Comparison of ENCODE assay signal across 9 mouse cellular contexts in genomic region chr11:62427105-62427504, GRCm38 (mm10). TPM values are rescaled to one million over a fixed set of nuclear protein-coding genes. Genes with fewer than 3 reads are reported as not detected.
DNase-seq lines count a peak whose midpoint lies in the region; ATAC-seq and TF ChIP-seq lines count a peak whose summit lies in the region.
"Had no signal": no experiment of that assay in that cellular context is flagged by ENCODE, and none has a peak within 500 bp of the region (broad histone marks: within the 10 kb centered on the region; RNA-seq: fewer than 3 reads in every experiment).

No protein-coding gene starts in this region.

- ATAC-seq in limb, embryonic 11.5 days (ENCODE audit: insufficient number of reproducible peaks, low FRiP score, low TSS enrichment, low read depth): no peak
- ATAC-seq in stomach, postnatal 0 days (ENCODE audit: low FRiP score, low TSS enrichment): no peak

- H3K4me1 ChIP-seq in limb, embryonic 11.5 days (ENCODE audit: control insufficient read depth, insufficient read depth, low read length): no peaks in the 10 kb centered on the region
- H3K4me1 ChIP-seq in limb, embryonic 10.5 days: no peaks in the 10 kb centered on the region
- peaks cover 3% of the 10 kb centered on the region for H3K4me1 ChIP-seq in lung, adult 2 months (ENCODE audit: control insufficient read depth, insufficient read depth, low read length)
- no peaks in the 10 kb centered on the region for H3K4me1 ChIP-seq in stomach, postnatal 0 days (replicated peaks; ENCODE audit: control insufficient read depth, insufficient read depth)
- H3K4me1 ChIP-seq: hindbrain, embryonic 12.5 days had no signal

- 78% methylated on average over 2 of the region's 3 CpGs for WGBS in limb, embryonic 11.5 days
- WGBS in limb, embryonic 10.5 days: 85% methylated on average over 2 of the region's 3 CpGs
- WGBS in lung, adult 2 months: 71% methylated on average over 3 of the region's 3 CpGs
- WGBS in stomach, postnatal 0 days: 81% methylated on average over 2 of the region's 3 CpGs

- TF ChIP-seq CTCF in lung, adult 2 months (IDR thresholded peaks at IDR 0.05; ENCODE audit: insufficient read depth, low read length): peak; percentile 41
- TF ChIP-seq CTCF in stomach, postnatal 0 days (IDR thresholded peaks at IDR 0.05; ENCODE audit: low read depth): peak; percentile 42

- TF ChIP-seq EP300 in stomach, postnatal 0 days (optimal IDR thresholded peaks at IDR 0.05): no peak

- no peaks in the 10 kb centered on the region for H3K27me3 ChIP-seq in limb, embryonic 11.5 days (ENCODE audit: control insufficient read depth, insufficient read depth, low read length)
- no peaks in the 10 kb centered on the region for H3K27me3 ChIP-seq in limb, embryonic 10.5 days (ENCODE audit: low read depth, poor library complexity, severe bottlenecking)
- no peaks in the 10 kb centered on the region for H3K27me3 ChIP-seq in stomach, postnatal 0 days (ENCODE audit: control insufficient read depth, insufficient read depth, low read length)
- H3K27me3 ChIP-seq: hindbrain, embryonic 12.5 days had no signal

- no peak overlapping the region for H3K9ac ChIP-seq in limb, embryonic 11.5 days (ENCODE audit: low read length)
- H3K9ac ChIP-seq in stomach, postnatal 0 days (ENCODE audit: low read length): no peak overlapping the region
- H3K9ac ChIP-seq: hindbrain, embryonic 12.5 days had no signal

- DNase-seq in limb, embryonic 11.5 days (ENCODE audit: low spot score): peak; percentile 28
- no peak for DNase-seq in limb, embryonic 10.5 days (ENCODE audit: low spot score)
- DNase-seq in R1 (ENCODE audit: low read depth, low spot score): peak; percentile 88
- DNase-seq in lung, adult 2 months: no peak
- DNase-seq in stomach, postnatal 0 days (ENCODE audit: low spot score): peak; percentile 30
- DNase-seq in right cerebral cortex, adult 2 months (ENCODE audit: low spot score in 2 of 2): no peak
- DNase-seq in embryo, embryonic 10.5 days (ENCODE audit: low spot score): no peak
- no peak for DNase-seq in urinary bladder, postnatal 25 days (ENCODE audit: low spot score)

- TF ChIP-seq POLR2A in lung, adult 2 months (IDR thresholded peaks at IDR 0.05; ENCODE audit: borderline replicate concordance, extremely low read depth, low read depth, low read length): no peak

- H3K4me3 ChIP-seq in limb, embryonic 11.5 days (ENCODE audit: low read depth, low read length): no peak overlapping the region
- no peak overlapping the region for H3K4me3 ChIP-seq in limb, embryonic 10.5 days
- no peak overlapping the region for H3K4me3 ChIP-seq in lung, adult 2 months (replicated peaks; ENCODE audit: extremely low read depth, low read depth, low read length)
- no peak overlapping the region for H3K4me3 ChIP-seq in stomach, postnatal 0 days (ENCODE audit: low read depth, low read length)
- H3K4me3 ChIP-seq: hindbrain, embryonic 12.5 days had no signal

- no peaks in the 10 kb centered on the region; the same call in 1 of the 2 replicates for H3K36me3 ChIP-seq in limb, embryonic 11.5 days (ENCODE audit: control insufficient read depth, insufficient read depth, low read length)
- H3K36me3 ChIP-seq in limb, embryonic 10.5 days: peaks cover 79% of the 10 kb centered on the region
- H3K36me3 ChIP-seq in stomach, postnatal 0 days (ENCODE audit: control insufficient read depth, insufficient read depth, low read length): peaks cover 8% of the 10 kb centered on the region; the same call in 1 of the 2 replicates

- no peak overlapping the region for H3K27ac ChIP-seq in limb, embryonic 11.5 days (replicated peaks; ENCODE audit: low read depth, low read length)
- no peak overlapping the region for H3K27ac ChIP-seq in limb, embryonic 10.5 days
- H3K27ac ChIP-seq in stomach, postnatal 0 days (replicated peaks): no peak overlapping the region
- H3K27ac ChIP-seq: hindbrain, embryonic 12.5 days had no signal

- H3K9me3 ChIP-seq in limb, embryonic 11.5 days (ENCODE audit: control insufficient read depth, low read length): no peaks in the 10 kb centered on the region
- H3K9me3 ChIP-seq in limb, embryonic 10.5 days (replicated peaks): no peaks in the 10 kb centered on the region
- H3K9me3 ChIP-seq in stomach, postnatal 0 days (ENCODE audit: control insufficient read depth, low read length): no peaks in the 10 kb centered on the region
- H3K9me3 ChIP-seq: hindbrain, embryonic 12.5 days had no signal

- H3K4me2 ChIP-seq in limb, embryonic 11.5 days (ENCODE audit: low read depth, severe bottlenecking): no peak overlapping the region
- no peak overlapping the region for H3K4me2 ChIP-seq in stomach, postnatal 0 days (replicated peaks; ENCODE audit: low read depth)
- H3K4me2 ChIP-seq: hindbrain, embryonic 12.5 days had no signal

RNA-seq across cellular contexts. Expression of gene Pigl, which starts 31.2 kb away (rescaled TPM):
- polyA plus RNA-seq in limb, embryonic 11.5 days (2014; fragmentation: Nextera tagmentation; extraction: Ambion mirVana): 12.5 and 13.7 TPM in 2 replicates
- polyA plus RNA-seq in limb, embryonic 10.5 days (2016; fragmentation: Nextera tagmentation; extraction: Ambion mirVana): 13.5 and 13.9 TPM in 2 replicates
- polyA plus RNA-seq in lung, adult 2 months (2012; rRNA removed): 4.5 and 5.3 TPM in 2 replicates
- 5.6 and 5.8 TPM in 2 replicates for polyA plus RNA-seq in stomach, postnatal 0 days (2015; fragmentation: Nextera tagmentation; extraction: Ambion mirVana)

RNA-seq across cellular contexts. Expression of gene Ncor1, which starts 31.2 kb away (rescaled TPM):
- 170 and 185 TPM in 2 replicates for polyA plus RNA-seq in limb, embryonic 11.5 days (2014; fragmentation: Nextera tagmentation; extraction: Ambion mirVana)
- polyA plus RNA-seq in limb, embryonic 10.5 days (2016; fragmentation: Nextera tagmentation; extraction: Ambion mirVana): 127 and 144 TPM in 2 replicates
- 80.7 and 92.5 TPM in 2 replicates for polyA plus RNA-seq in lung, adult 2 months (2012; rRNA removed)
- polyA plus RNA-seq in stomach, postnatal 0 days (2015; fragmentation: Nextera tagmentation; extraction: Ambion mirVana): 82.2 and 84.6 TPM in 2 replicates

Comparison
In these comparisons a context has a peak if more than half of its experiments do, and no peak if none do; other contexts are left out.
1. DNase-seq: peak in limb, embryonic 11.5 days (single experiment), R1 (single experiment) and stomach, postnatal 0 days (single experiment); none in limb, embryonic 10.5 days (single experiment), lung, adult 2 months (single experiment), right cerebral cortex, adult 2 months (0 of 2), embryo, embryonic 10.5 days (single experiment) and urinary bladder, postnatal 25 days (single experiment).